ENCODE assay signal across 13 mouse cellular contexts in genomic region chr8:60773350-60773749, GRCm38 (mm10).
DNase-seq lines count a peak whose midpoint lies in the region; TF ChIP-seq lines count a peak whose summit lies in the region.
"Had no signal": no experiment of that assay in that cellular context is flagged by ENCODE, and none has a peak within 500 bp of the region (broad histone marks: within the 10 kb centered on the region; RNA-seq: fewer than 3 reads in every experiment).

No protein-coding gene starts in this region.

- H3K9me3 ChIP-seq in hindbrain, embryonic 10.5 days = no peaks in the 10 kb centered on the region
- H3K9me3 ChIP-seq: heart, embryonic 15.5 days had no signal

- intact Hi-C loops in left cerebral cortex, postnatal 25 days (cut with DNase I) = loop anchor here (1.0 to 10.0 kb wide), 2 partner anchors 92 to 139 kb away; partner anchors contain the start of gene Mfap3l

- no peaks in the 10 kb centered on the region for H3K27me3 ChIP-seq in hindbrain, embryonic 10.5 days (ENCODE audit: insufficient read depth, poor library complexity, severe bottlenecking)
- H3K27me3 ChIP-seq: heart, embryonic 15.5 days had no signal

- no peak for TF ChIP-seq POLR2A in brain, embryonic 14.5 days (IDR thresholded peaks at IDR 0.05; ENCODE audit: borderline replicate concordance, extremely low read depth, insufficient read depth, insufficient read length, poor library complexity, severe bottlenecking)

- no peak for TF ChIP-seq CTCF in brain, embryonic 14.5 days (IDR thresholded peaks at IDR 0.05; ENCODE audit: borderline replicate concordance, extremely low read depth, insufficient read depth, insufficient read length)

- no peaks in the 10 kb centered on the region for H3K36me3 ChIP-seq in hindbrain, embryonic 10.5 days
- H3K36me3 ChIP-seq: heart, embryonic 15.5 days had no signal

- peak; percentile 61 to 66 for DNase-seq in right cerebral cortex, adult 2 months (ENCODE audit: low spot score in 2 of 2)
- no peak for DNase-seq in right cerebral cortex, postnatal 14 days
- peak; percentile 10 for DNase-seq in brain, embryonic 14.5 days (ENCODE audit: low read depth)
- peak; percentile 35 to 94 for DNase-seq in left cerebral cortex, postnatal 25 days (ENCODE audit: low spot score in 2 of 2)
- DNase-seq in thymus, postnatal 4 days = no peak
- no peak for DNase-seq in cerebellum, adult 18-20 months
- DNase-seq in hindbrain, embryonic 10.5 days (ENCODE audit: low spot score) = no peak
- DNase-seq: adrenal gland, postnatal 14 days; cerebellum, adult 11-12 months; gastrocnemius, postnatal 10 days; kidney, postnatal 10 days had no signal

- no peak overlapping the region for H3K27ac ChIP-seq in hindbrain, embryonic 10.5 days
- H3K27ac ChIP-seq: heart, embryonic 15.5 days; liver, embryonic 14.5 days had no signal

- 68% methylated on average over 4 of the region's 4 CpGs for WGBS in hindbrain, embryonic 10.5 days

- H3K4me3 ChIP-seq in hindbrain, embryonic 10.5 days = no peak overlapping the region
- H3K4me3 ChIP-seq: heart, embryonic 15.5 days had no signal

- no peaks in the 10 kb centered on the region for H3K4me1 ChIP-seq in hindbrain, embryonic 10.5 days (replicated peaks)
- H3K4me1 ChIP-seq: heart, embryonic 15.5 days had no signal

Comparison
In these comparisons a context has a peak if more than half of its experiments do, and no peak if none do; other contexts are left out.
1. DNase-seq: peak in right cerebral cortex, adult 2 months (2 of 2), brain, embryonic 14.5 days (single experiment) and left cerebral cortex, postnatal 25 days (2 of 2); none in right cerebral cortex, postnatal 14 days (single experiment), thymus, postnatal 4 days (single experiment), cerebellum, adult 18-20 months (0 of 2) and hindbrain, embryonic 10.5 days (single experiment).